Comparison of ENCODE assay signal across 15 mouse cellular contexts in genomic region chr15:81350401-81350800, GRCm38 (mm10). TPM values are rescaled to one million over a fixed set of nuclear protein-coding genes. Genes with fewer than 3 reads are reported as not detected.
DNase-seq lines count a peak whose midpoint lies in the region; ATAC-seq lines count a peak whose summit lies in the region.
"Had no signal": no experiment of that assay in that cellular context is flagged by ENCODE, and none has a peak within 500 bp of the region (broad histone marks: within the 10 kb centered on the region; RNA-seq: fewer than 3 reads in every experiment).

No protein-coding gene starts in this region.

- no peak overlapping the region for H3K9ac ChIP-seq in forebrain, embryonic 13.5 days
- no peak overlapping the region for H3K9ac ChIP-seq in forebrain, embryonic 11.5 days (ENCODE audit: low read length)
- H3K9ac ChIP-seq in liver, embryonic 11.5 days (ENCODE audit: low read depth, low read length), result no peak overlapping the region
- H3K9ac ChIP-seq: liver, embryonic 13.5 days had no signal

- 35% methylated on average over 1 of the region's 1 CpGs for WGBS in forebrain, embryonic 13.5 days
- WGBS in forebrain, embryonic 11.5 days, result 69% methylated on average over 1 of the region's 1 CpGs
- 42% methylated on average over 1 of the region's 1 CpGs for WGBS in liver, embryonic 11.5 days

- H3K36me3 ChIP-seq in forebrain, embryonic 13.5 days (ENCODE audit: poor library complexity, severe bottlenecking), result no peaks in the 10 kb centered on the region
- no peaks in the 10 kb centered on the region for H3K36me3 ChIP-seq in forebrain, embryonic 11.5 days (ENCODE audit: control insufficient read depth, insufficient read depth, low read length)
- H3K36me3 ChIP-seq in liver, embryonic 11.5 days (ENCODE audit: control insufficient read depth, insufficient read depth, low read length), result no peaks in the 10 kb centered on the region
- H3K36me3 ChIP-seq: liver, embryonic 13.5 days had no signal

- H3K4me3 ChIP-seq in forebrain, embryonic 13.5 days, result no peak overlapping the region
- no peak overlapping the region for H3K4me3 ChIP-seq in forebrain, embryonic 11.5 days (ENCODE audit: low read depth, low read length)
- no peak overlapping the region for H3K4me3 ChIP-seq in liver, embryonic 11.5 days (ENCODE audit: low read depth, low read length)
- H3K4me3 ChIP-seq: liver, embryonic 13.5 days had no signal

- H3K27me3 ChIP-seq in forebrain, embryonic 13.5 days, result no peaks in the 10 kb centered on the region
- H3K27me3 ChIP-seq in forebrain, embryonic 11.5 days (ENCODE audit: control insufficient read depth, insufficient read depth, low read length), result no peaks in the 10 kb centered on the region
- H3K27me3 ChIP-seq in liver, embryonic 11.5 days (replicated peaks; ENCODE audit: control insufficient read depth, insufficient read depth, low read length), result no peaks in the 10 kb centered on the region
- H3K27me3 ChIP-seq: liver, embryonic 13.5 days had no signal

- peaks cover 7% of the 10 kb centered on the region for H3K4me1 ChIP-seq in forebrain, embryonic 13.5 days
- no peaks in the 10 kb centered on the region; the same call in 1 of the 2 replicates for H3K4me1 ChIP-seq in forebrain, embryonic 11.5 days (replicated peaks; ENCODE audit: control insufficient read depth, insufficient read depth, low read length)
- no peaks in the 10 kb centered on the region for H3K4me1 ChIP-seq in liver, embryonic 11.5 days (replicated peaks; ENCODE audit: control insufficient read depth, insufficient read depth, low read length)

- DNase-seq in forebrain, embryonic 11.5 days (ENCODE audit: low spot score), result no peak
- DNase-seq in liver, result peak; percentile 10
- no peak for DNase-seq in liver, embryonic 11.5 days (ENCODE audit: low spot score)
- peak; percentile 28 to 30 for DNase-seq in urinary bladder, postnatal 36 days (ENCODE audit: low spot score in 2 of 2)
- no peak for DNase-seq in urinary bladder, adult 18-20 months (ENCODE audit: low spot score in 2 of 2)
- no peak for DNase-seq in spleen, adult 12 weeks (ENCODE audit: low spot score)
- DNase-seq: adrenal gland, adult 2 months; cerebellum, adult 9-11 months; embryo, embryonic 11 days; gastrocnemius, postnatal 10 days; kidney, adult 8-10 months; liver, embryonic 13.5 days; thymus, adult 18-20 months had no signal

- H3K27ac ChIP-seq in forebrain, embryonic 13.5 days, result peak overlapping the region; percentile 20; the same call in 1 of the 2 replicates
- H3K27ac ChIP-seq in forebrain, embryonic 11.5 days (ENCODE audit: low read depth, low read length), result no peak overlapping the region
- no peak overlapping the region for H3K27ac ChIP-seq in liver, embryonic 11.5 days (ENCODE audit: low read depth, low read length)
- H3K27ac ChIP-seq: liver, embryonic 13.5 days had no signal

- H3K9me3 ChIP-seq in forebrain, embryonic 13.5 days (replicated peaks), result no peaks in the 10 kb centered on the region
- H3K9me3 ChIP-seq in forebrain, embryonic 11.5 days (ENCODE audit: control insufficient read depth, low read length), result no peaks in the 10 kb centered on the region
- no peaks in the 10 kb centered on the region for H3K9me3 ChIP-seq in liver, embryonic 11.5 days (ENCODE audit: control insufficient read depth, low read length)
- H3K9me3 ChIP-seq: liver, embryonic 13.5 days had no signal

- no peak overlapping the region for H3K4me2 ChIP-seq in forebrain, embryonic 13.5 days
- no peak overlapping the region for H3K4me2 ChIP-seq in forebrain, embryonic 11.5 days (ENCODE audit: low read depth, low read length, severe bottlenecking)
- H3K4me2 ChIP-seq in liver, embryonic 11.5 days, result no peak overlapping the region
- H3K4me2 ChIP-seq: liver, embryonic 13.5 days had no signal

- ATAC-seq in forebrain, embryonic 13.5 days, result no peak
- no peak for ATAC-seq in forebrain, embryonic 11.5 days (replicated peaks; ENCODE audit: low FRiP score)
- ATAC-seq in liver, embryonic 11.5 days (replicated peaks; ENCODE audit: low FRiP score), result no peak
- no peak for ATAC-seq in monocyte, adult 5-6 weeks (replicated peaks; ENCODE audit: insufficient number of reproducible peaks, low FRiP score, low TSS enrichment, poor library complexity, severe bottlenecking)

RNA-seq across cellular contexts. Expression of gene Slc25a17, which starts 10.2 kb away (rescaled TPM):
- polyA plus RNA-seq in forebrain, embryonic 13.5 days (2015; fragmentation: Nextera tagmentation; extraction: Ambion mirVana), result 129 and 130 TPM in 2 replicates
- polyA plus RNA-seq in forebrain, embryonic 11.5 days (2014; fragmentation: Nextera tagmentation; extraction: Ambion mirVana), result 105 TPM in 2 replicates
- polyA plus RNA-seq in liver, embryonic 11.5 days (2014; fragmentation: Nextera tagmentation; extraction: Ambion mirVana), result 71.9 and 74.6 TPM in 2 replicates
- total RNA-seq in monocyte, adult 5-6 weeks (2017), result 43.5 to 45.1 TPM (median 44.4 TPM) in 3 replicates

RNA-seq across cellular contexts. Expression of gene St13, which starts 49.5 kb away (rescaled TPM):
- polyA plus RNA-seq in forebrain, embryonic 13.5 days (2015; fragmentation: Nextera tagmentation; extraction: Ambion mirVana), result 199 and 201 TPM in 2 replicates
- 193 and 194 TPM in 2 replicates for polyA plus RNA-seq in forebrain, embryonic 11.5 days (2014; fragmentation: Nextera tagmentation; extraction: Ambion mirVana)
- polyA plus RNA-seq in liver, embryonic 11.5 days (2014; fragmentation: Nextera tagmentation; extraction: Ambion mirVana), result 159 and 166 TPM in 2 replicates
- total RNA-seq in monocyte, adult 5-6 weeks (2017), result 172 to 282 TPM (median 279 TPM) in 3 replicates

RNA-seq across cellular contexts. Expression of gene Xpnpep3, which starts 49.5 kb away (rescaled TPM):
- 8.4 and 9.5 TPM in 2 replicates for polyA plus RNA-seq in forebrain, embryonic 13.5 days (2015; fragmentation: Nextera tagmentation; extraction: Ambion mirVana)
- 10.2 and 10.3 TPM in 2 replicates for polyA plus RNA-seq in forebrain, embryonic 11.5 days (2014; fragmentation: Nextera tagmentation; extraction: Ambion mirVana)
- polyA plus RNA-seq in liver, embryonic 11.5 days (2014; fragmentation: Nextera tagmentation; extraction: Ambion mirVana), result 12.4 and 13.1 TPM in 2 replicates
- total RNA-seq in monocyte, adult 5-6 weeks (2017), result 7.1 to 12.2 TPM (median 7.6 TPM) in 3 replicates

RNA-seq across cellular contexts. Expression of gene Dnajb7, which starts 57.7 kb away (rescaled TPM):
- polyA plus RNA-seq in forebrain, embryonic 13.5 days (2015; fragmentation: Nextera tagmentation; extraction: Ambion mirVana), result 2.0 and 2.2 TPM in 2 replicates
- polyA plus RNA-seq in forebrain, embryonic 11.5 days (2014; fragmentation: Nextera tagmentation; extraction: Ambion mirVana), result 1.5 and 3.4 TPM in 2 replicates
- polyA plus RNA-seq in liver, embryonic 11.5 days (2014; fragmentation: Nextera tagmentation; extraction: Ambion mirVana), result 1.7 and 2.0 TPM in 2 replicates
- total RNA-seq in monocyte, adult 5-6 weeks (2017), result 0.19 to 0.43 TPM in 2 of 3 replicates, not detected in the other
- total RNA-seq: adrenal gland, adult 2 months; gastrocnemius, postnatal 10 days had no signal
- polyA plus RNA-seq: adrenal gland, adult 2 months had no signal

Comparison
In these comparisons a context has a peak if more than half of its experiments do, and no peak if none do; other contexts are left out.
1. DNase-seq: peak in liver (single experiment) and urinary bladder, postnatal 36 days (2 of 2); none in forebrain, embryonic 11.5 days (single experiment), liver, embryonic 11.5 days (single experiment), urinary bladder, adult 18-20 months (0 of 2) and spleen, adult 12 weeks (single experiment).